Mouse (Mus musculus) hindbrain, embryonic 12.5 days (tissue): ENCODE measurements around the gene Abcg3. TPM values are rescaled to one million over a fixed set of nuclear protein-coding genes. Genes with fewer than 3 reads are reported as not detected.
"Not testable (repeated sequence)": the region's sequence is repeated elsewhere in the genome, so short reads cannot be mapped to it uniquely, and the experiment has no call there.

ENCODE experiments used
- ATAC-seq: fragments of 200-750 bp; cut with Nextera tagmentation; 2 replicates; pipeline ENCODE4 v1.8.0; 2017; ENCODE audit warnings: moderate TSS enrichment; ENCODE audit not compliant: low FRiP score
- H3K27ac ChIP-seq: fragments of 300-500 bp; sonication (generic); 2 replicates; pipeline ENCODE4 v1.5.1; 2016; ENCODE audit warnings: mild to moderate bottlenecking
- H3K27me3 ChIP-seq: fragments of 300-500 bp; sonication (generic); 2 replicates; pipeline ENCODE4 v1.6.1; 2016; ENCODE audit warnings: mild to moderate bottlenecking
- H3K36me3 ChIP-seq: fragments of 300-500 bp; sonication (generic); 2 replicates; pipeline ENCODE4 v1.6.1; 2016; ENCODE audit warnings: mild to moderate bottlenecking
- H3K4me1 ChIP-seq: fragments of 300-500 bp; sonication (generic); 2 replicates; pipeline ENCODE4 v1.6.1; 2016
- H3K4me2 ChIP-seq: fragments of 300-500 bp; sonication (generic); replicated peaks from 2 replicates; pipeline ENCODE4 v1.6.1; 2016; ENCODE audit warnings: mild to moderate bottlenecking
- H3K4me3 ChIP-seq: fragments of 300-500 bp; sonication (generic); 2 replicates; pipeline ENCODE4 v1.5.1; 2016; ENCODE audit warnings: mild to moderate bottlenecking
- H3K9ac ChIP-seq: fragments of 300-500 bp; sonication (generic); 2 replicates; pipeline ENCODE4 v1.6.1; 2016; ENCODE audit warnings: mild to moderate bottlenecking, moderate library complexity
- H3K9me3 ChIP-seq: fragments of 300-500 bp; sonication (generic); replicated peaks from 2 replicates; pipeline ENCODE4 v1.6.1; 2016; ENCODE audit warnings: mild to moderate bottlenecking
- WGBS: fragments of 180-500 bp; shearing (Covaris S2); methylation state at CpG from one replicate; pipeline ENCODE4 v1.1.7; 2016; 5-methylcytosine and 5-hydroxymethylcytosine counted together
- polyA plus RNA-seq: library from polyadenylated mRNA; unstranded; fragments of >200 nt; fragmentation: Nextera tagmentation; extraction: Ambion mirVana; gene quantifications from 2 replicates; pipeline ENCODE4 v1.2.1, GENCODE M21; 2016

Abcg3 gene
- polyA plus RNA-seq: 0.65 and 0.94 TPM in 2 replicates

DNA sequence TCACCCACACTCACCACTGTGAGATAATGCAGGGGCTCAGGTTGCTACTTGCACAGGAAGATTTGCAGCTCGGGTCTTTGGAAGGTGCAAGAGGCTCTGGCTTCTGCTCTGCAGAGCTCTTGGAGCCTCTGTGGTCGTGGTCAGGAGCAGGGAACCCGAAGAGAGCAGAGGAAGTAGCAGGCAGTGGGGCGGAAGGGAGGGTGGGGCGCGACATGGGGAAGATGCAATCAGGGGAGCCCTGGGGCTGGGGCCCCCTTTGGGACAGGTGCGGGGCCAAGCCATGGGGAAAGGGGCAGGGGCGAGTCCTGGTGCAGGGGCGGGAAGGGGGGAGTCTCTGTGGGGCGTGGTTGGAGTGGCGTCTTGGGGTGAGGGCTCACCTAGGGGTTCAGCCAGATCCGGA, at the start of gene Abcg3:
Abcg3 (minus strand) TSS at position 184 of the 400 bp plus-strand sequence.
- no peak within 1 kb of the TSS for H3K4me2 ChIP-seq
- no peak for ATAC-seq
- no peak within 1 kb of the TSS for H3K4me3 ChIP-seq

DNA sequence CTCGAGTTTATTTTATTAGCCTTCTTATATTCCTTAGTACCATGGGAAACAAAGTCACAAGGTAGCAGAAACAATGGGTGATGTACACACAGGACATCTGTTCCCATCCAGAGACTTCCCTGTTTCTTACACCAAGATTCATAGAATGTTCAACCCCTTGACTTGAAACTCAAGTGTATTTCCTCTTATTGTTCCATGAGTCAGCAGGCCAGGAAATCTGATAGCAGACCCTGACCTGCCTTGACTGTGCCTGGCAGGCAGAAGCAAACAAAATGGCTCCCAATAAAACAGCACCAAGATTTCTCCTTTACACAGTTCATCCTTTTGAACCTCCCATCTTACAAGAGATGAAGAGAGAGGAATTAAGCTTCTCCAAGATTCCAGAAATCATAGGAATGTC, 30.0 kb upstream of the Abcg3 start:
- no peaks in the 10 kb centered on the region for H3K9me3 ChIP-seq
- no peaks in the 10 kb centered on the region for H3K4me1 ChIP-seq
- no peak for ATAC-seq
- 88% methylated on average over 1 of the region's 1 CpGs for WGBS
- H3K4me3 ChIP-seq: no peak overlapping the region
- H3K4me2 ChIP-seq: no peak overlapping the region
- no peaks in the 10 kb centered on the region for H3K36me3 ChIP-seq
- no peaks in the 10 kb centered on the region for H3K27me3 ChIP-seq
- H3K27ac ChIP-seq: no peak overlapping the region
- no peak overlapping the region for H3K9ac ChIP-seq

More for the DNA sequence above, at the start of gene Abcg3:
- WGBS: 37% methylated on average over 12 of the region's 12 CpGs
- Histone ChIP-seq H3K4me1 (no peaks in the 10 kb centered on the region), H3K27ac (no peak within 1 kb of the TSS), H3K9me3 (no peaks in the 10 kb centered on the region), H3K27me3 (no peaks in the 10 kb centered on the region), H3K9ac (no peak within 1 kb of the TSS), H3K36me3 (no peaks in the 10 kb centered on the region)

DNA sequence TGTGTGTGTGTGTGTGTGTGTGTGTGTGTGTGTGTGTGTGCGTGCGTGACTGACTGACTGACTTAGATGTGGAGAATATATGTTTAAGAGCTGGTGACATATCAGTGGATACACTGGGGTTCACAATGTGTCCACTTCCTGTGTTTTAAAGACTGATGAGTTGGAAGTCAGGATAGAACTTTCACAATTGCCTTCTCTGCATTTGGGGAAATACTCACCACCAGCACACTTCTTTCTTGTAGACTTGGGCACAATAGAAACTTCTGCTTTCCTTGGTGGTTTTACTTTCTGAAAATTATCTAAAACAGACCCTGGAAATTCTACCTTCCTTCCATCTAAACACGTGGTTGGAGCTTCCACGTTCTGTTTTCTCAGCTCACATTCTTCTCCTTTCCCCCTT, 29.1 kb upstream of the Abcg3 start:
- no peak for ATAC-seq
- H3K4me3 ChIP-seq: no peak overlapping the region
- no peak overlapping the region for H3K4me2 ChIP-seq
- no peaks in the 10 kb centered on the region for H3K4me1 ChIP-seq
- H3K27me3 ChIP-seq: no peaks in the 10 kb centered on the region
- no peak overlapping the region for H3K27ac ChIP-seq
- no peak overlapping the region for H3K9ac ChIP-seq
- WGBS: 91% methylated on average over 4 of the region's 4 CpGs
- H3K36me3 ChIP-seq: no peaks in the 10 kb centered on the region
- no peaks in the 10 kb centered on the region for H3K9me3 ChIP-seq

DNA sequence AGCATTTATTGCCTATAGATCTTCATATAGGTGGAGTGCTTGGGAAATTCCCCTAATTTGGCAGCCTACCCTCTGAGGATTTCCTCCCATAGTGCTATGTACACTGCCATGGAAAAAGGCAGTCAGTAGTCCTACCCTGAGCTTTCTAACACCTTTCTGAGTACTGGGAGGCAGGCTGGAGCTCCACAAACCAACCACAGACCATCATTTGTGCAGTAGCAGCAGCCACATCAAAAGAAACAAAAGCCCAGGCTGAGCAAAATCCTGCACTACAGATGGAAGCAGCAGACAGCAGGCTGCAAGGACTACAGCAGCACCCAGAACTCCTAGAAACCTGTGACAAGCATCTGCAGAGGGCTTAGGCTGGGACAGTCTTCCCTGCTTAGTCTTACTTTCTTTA, 27.9 kb upstream of the Abcg3 start:
- Histone ChIP-seq H3K36me3 (no peaks in the 10 kb centered on the region), H3K27ac (no peak overlapping the region)

DNA sequence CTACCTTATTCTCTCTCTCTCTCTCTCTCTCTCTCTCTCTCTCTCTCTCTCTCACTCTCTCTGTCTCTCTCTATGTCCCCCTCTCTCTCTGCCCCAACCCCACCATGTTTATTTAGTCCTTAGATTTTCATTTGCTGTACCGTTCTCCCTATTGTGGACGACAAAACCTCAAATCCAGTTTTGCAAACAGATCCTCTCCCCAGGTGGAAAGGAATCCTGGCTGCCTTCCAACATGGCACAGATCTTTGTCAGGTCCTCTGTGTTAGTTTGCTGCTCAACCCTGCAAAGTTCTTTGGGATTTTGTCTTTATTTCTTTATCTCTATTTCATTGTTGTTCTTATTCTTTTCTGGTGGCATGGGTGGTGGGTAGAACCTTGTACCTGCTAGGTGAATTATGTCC, 6.9 kb upstream of the Abcg3 start:
- H3K9me3 ChIP-seq: no peaks in the 10 kb centered on the region
- no peak overlapping the region for H3K9ac ChIP-seq
- no peak for ATAC-seq
- no peak overlapping the region for H3K4me2 ChIP-seq
- no peaks in the 10 kb centered on the region for H3K36me3 ChIP-seq
- WGBS: 85% methylated on average over 2 of the region's 2 CpGs
- H3K27ac ChIP-seq: no peak overlapping the region
- no peaks in the 10 kb centered on the region for H3K27me3 ChIP-seq
- no peaks in the 10 kb centered on the region for H3K4me1 ChIP-seq
- H3K4me3 ChIP-seq: no peak overlapping the region

More for the DNA sequence above, 27.9 kb upstream of the Abcg3 start:
- Histone ChIP-seq H3K4me1 (no peaks in the 10 kb centered on the region), H3K4me3 (no peak overlapping the region), H3K27me3 (no peaks in the 10 kb centered on the region), H3K4me2 (no peak overlapping the region), H3K9ac (no peak overlapping the region), H3K9me3 (no peaks in the 10 kb centered on the region)
- no peak for ATAC-seq

DNA sequence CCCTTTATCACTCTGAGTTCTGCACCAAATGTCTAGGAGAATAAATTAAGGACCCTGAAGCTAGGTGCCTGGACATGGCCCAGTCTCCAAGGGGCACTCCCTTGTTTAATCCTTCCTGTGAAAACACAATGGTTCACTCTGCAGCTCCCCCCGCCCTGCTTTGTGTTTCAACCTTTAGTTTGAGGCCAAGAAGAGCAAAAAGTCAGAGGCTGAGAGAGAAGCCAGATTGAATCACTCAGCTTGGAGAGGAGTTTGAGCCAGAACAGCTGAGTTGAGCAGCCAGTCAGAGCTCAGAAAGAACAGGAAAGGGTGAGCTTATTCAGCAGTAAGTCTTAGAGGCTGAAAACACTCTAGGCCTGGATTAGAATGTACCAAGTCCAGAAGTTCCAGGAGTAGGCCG, 5.5 kb upstream of the Abcg3 start:
- H3K9me3 ChIP-seq: no peaks in the 10 kb centered on the region
- H3K4me1 ChIP-seq: no peaks in the 10 kb centered on the region
- H3K4me3 ChIP-seq: no peak overlapping the region
- no peaks in the 10 kb centered on the region for H3K27me3 ChIP-seq
- no peak for ATAC-seq
- no peak overlapping the region for H3K27ac ChIP-seq
- WGBS: 63% methylated on average over 2 of the region's 2 CpGs
- no peak overlapping the region for H3K9ac ChIP-seq
- no peak overlapping the region for H3K4me2 ChIP-seq
- no peaks in the 10 kb centered on the region for H3K36me3 ChIP-seq

DNA sequence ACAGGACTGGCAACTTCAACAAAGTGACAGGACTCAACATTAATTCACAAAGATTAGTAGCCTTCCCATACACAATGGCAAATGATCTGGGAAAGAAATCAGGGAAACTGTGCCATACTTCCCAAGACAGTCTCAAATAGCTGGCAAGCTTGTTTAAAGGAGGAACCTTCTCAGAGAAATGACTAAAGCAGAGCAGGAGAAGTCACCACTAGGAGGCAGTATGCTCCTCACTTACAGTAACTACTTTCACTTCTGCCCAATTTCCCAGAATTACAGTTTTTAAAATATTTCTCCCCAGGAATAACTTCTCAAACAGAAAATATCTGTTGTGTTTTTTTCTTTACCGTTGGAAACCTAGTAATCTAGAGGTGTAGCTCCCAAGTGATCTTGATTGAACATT, 4.2 kb upstream of the Abcg3 start:
- Histone ChIP-seq H3K4me3 (no peak overlapping the region), H3K27me3 (no peaks in the 10 kb centered on the region), H3K4me2 (no peak overlapping the region), H3K36me3 (no peaks in the 10 kb centered on the region), H3K4me1 (no peaks in the 10 kb centered on the region), H3K27ac (no peak overlapping the region), H3K9ac (no peak overlapping the region), H3K9me3 (no peaks in the 10 kb centered on the region)
- ATAC-seq: no peak
- WGBS: 60% methylated on average over 1 of the region's 1 CpGs

DNA sequence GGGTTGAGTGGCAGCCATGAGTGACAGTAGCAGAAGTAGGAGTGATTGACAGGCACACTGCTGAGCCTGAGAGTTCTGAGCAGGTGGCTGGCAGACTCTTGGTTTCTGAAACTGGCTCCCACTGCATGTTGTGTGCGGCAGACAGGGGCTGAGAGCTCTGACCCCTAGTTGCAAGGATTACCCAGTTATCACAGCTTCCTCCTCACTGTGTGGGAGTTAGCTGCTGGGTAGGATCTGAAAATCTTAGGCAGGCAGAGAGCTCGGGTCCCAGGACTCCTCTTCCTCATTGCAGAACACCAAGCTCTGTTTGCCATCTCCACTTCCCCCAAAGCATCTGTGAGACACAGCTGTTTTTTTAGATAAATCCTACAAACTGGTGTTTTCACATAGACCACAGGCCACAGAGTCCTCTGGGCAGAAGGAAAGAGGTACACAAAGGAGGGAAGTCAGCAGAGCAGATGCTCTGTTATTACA, 3.4 kb downstream of the Abcg3 start:
- no peak for ATAC-seq
- WGBS: 61% methylated on average over 2 of the region's 2 CpGs

DNA sequence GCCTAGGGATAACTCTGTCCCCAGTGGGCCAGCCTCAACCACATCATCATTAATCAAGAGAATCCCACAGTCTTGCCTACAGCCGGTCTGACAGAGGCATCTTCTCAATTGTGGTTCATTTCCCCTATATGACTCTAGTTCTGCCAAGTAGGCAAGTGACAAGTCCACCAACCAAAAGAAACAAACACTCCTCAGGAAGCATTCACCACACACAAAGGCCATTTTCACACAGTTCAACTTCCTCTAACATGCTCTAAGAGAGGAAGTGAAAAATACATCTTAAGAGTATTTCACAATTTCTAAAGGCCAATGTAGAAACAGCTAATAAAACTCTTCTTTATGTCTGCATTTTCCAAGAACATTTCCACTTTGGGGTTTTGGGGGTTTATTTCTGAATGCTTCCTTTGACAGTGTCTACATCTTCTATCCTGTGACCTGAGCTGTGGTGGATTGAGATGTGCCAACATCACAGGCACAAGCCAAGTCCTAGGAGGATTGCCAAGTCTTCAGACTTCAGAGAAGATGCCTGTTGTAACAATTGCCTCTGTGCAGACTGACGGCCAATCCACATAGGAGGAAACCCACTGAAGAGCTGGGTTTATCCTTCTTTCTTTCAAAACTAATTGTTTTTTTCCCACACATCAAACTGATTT, 24.3 kb downstream of the Abcg3 start:
- Histone ChIP-seq H3K4me2 (no peak overlapping the region), H3K27me3 (no peaks in the 10 kb centered on the region), H3K4me3 (no peak overlapping the region), H3K9me3 (no peaks in the 10 kb centered on the region), H3K36me3 (no peaks in the 10 kb centered on the region), H3K4me1 (no peaks in the 10 kb centered on the region), H3K27ac (no peak overlapping the region), H3K9ac (no peak overlapping the region)
- ATAC-seq: no peak
- WGBS: 80% methylated on average over 2 of the region's 2 CpGs

More for the DNA sequence above, 3.4 kb downstream of the Abcg3 start:
- H3K9ac ChIP-seq: no peak overlapping the region
- H3K4me1 ChIP-seq: no peaks in the 10 kb centered on the region
- no peak overlapping the region for H3K27ac ChIP-seq
- no peaks in the 10 kb centered on the region for H3K27me3 ChIP-seq
- no peaks in the 10 kb centered on the region for H3K36me3 ChIP-seq
- no peak overlapping the region for H3K4me3 ChIP-seq
- no peaks in the 10 kb centered on the region for H3K9me3 ChIP-seq
- no peak overlapping the region for H3K4me2 ChIP-seq

DNA sequence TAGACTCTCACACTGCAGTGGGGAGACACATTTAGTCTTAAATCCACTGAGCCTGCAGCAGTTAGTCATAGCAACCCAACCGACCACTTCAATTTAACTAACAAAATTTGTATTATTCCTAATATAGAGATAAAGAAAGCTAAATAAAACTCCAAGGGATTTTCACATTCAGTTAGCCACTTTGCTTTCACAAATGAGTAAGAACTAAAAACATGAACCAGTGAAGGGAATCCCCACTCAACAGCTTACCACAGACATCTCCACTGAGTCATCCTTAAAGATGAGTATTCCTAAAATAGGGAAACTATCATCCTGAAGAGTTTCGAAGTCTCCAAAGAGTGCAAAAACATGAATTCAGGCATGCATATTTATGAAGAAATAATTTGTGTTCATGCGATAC, 27.3 kb downstream of the Abcg3 start:
- Histone ChIP-seq H3K27ac (no peak overlapping the region), H3K4me3 (no peak overlapping the region), H3K9me3 (no peaks in the 10 kb centered on the region), H3K4me2 (no peak overlapping the region), H3K27me3 (no peaks in the 10 kb centered on the region), H3K9ac (no peak overlapping the region), H3K4me1 (no peaks in the 10 kb centered on the region), H3K36me3 (no peaks in the 10 kb centered on the region)
- 87% methylated on average over 3 of the region's 3 CpGs for WGBS
- ATAC-seq: no peak

DNA sequence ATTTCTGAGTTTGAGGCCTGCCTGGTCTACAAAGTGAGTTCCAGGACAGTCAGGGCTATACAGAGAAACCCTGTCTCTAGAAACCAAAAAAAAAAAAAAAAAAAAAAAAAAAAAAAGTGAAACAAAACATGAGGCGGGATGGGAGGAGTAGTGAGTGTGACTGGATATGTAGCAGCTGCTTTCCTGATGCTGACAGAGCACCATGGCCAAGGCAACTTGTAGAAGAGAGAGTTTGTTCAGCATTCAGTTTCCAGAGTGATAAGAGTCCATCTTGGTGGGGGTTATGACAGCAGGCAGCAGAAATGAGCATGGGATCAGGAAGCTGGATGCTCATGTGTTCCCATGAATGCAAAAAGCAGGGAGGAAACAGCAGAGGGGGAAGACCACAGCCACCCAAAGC, 35.6 kb downstream of the Abcg3 start:
- ATAC-seq: no peak
- Histone ChIP-seq H3K27ac (no peak overlapping the region), H3K36me3 (no peaks in the 10 kb centered on the region), H3K9me3 (no peaks in the 10 kb centered on the region; the same call in 1 of the 2 replicates), H3K9ac (no peak overlapping the region), H3K27me3 (no peaks in the 10 kb centered on the region), H3K4me1 (no peaks in the 10 kb centered on the region), H3K4me3 (no peak overlapping the region), H3K4me2 (no peak overlapping the region)
- 88% methylated on average over 1 of the region's 1 CpGs for WGBS

DNA sequence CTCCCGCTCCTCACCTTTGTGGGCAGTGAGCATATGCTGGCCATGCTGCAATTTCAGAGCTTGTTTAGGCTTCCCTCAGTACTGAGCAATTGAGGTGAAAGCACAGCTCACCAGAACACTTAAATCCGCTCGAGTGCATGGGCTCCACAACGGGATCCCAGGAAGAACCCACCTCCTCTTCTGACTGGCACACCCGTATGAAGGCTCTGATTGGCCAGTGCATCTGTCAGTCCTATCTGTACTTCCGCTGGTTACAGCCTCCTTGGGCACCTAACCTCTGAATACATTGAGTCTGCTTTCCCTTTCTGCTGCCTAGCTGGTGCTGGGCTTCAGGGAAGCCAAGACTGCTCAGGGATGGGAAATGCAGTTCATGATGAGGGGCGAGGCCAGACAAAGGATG, 48.4 kb downstream of the Abcg3 start:
- no peak overlapping the region for H3K9ac ChIP-seq

DNA sequence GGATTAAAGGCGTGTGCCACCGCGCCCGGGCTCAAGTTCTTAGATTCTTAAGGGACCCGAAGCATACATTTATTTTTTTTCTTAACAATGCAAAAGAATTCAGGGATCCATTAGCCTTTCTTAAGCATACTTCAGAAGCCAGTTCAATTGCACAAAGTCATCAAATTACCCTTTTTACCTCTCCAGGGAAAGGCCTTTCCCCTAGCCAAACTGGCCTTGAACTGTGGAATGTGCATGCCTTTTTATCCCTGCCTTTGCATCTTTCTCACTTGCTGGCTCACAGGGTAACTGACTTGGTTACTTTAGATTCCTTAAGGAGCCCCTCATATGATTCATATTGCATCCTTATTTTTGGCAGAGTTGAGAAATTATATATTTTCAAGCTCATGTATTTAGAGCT, 76.0 kb downstream of the Abcg3 start:
- not testable (repeated sequence) for H3K27me3 ChIP-seq, H3K27ac ChIP-seq, ATAC-seq, H3K4me3 ChIP-seq, H3K4me2 ChIP-seq, H3K9ac ChIP-seq, H3K4me1 ChIP-seq, H3K9me3 ChIP-seq, H3K36me3 ChIP-seq
- WGBS: 81% methylated on average over 5 of the region's 5 CpGs

More for the DNA sequence above, 48.4 kb downstream of the Abcg3 start:
- no peak overlapping the region for H3K27ac ChIP-seq
- H3K4me2 ChIP-seq: no peak overlapping the region
- H3K4me3 ChIP-seq: no peak overlapping the region
- H3K36me3 ChIP-seq: no peaks in the 10 kb centered on the region
- ATAC-seq: no peak
- no peaks in the 10 kb centered on the region for H3K4me1 ChIP-seq
- H3K27me3 ChIP-seq: no peaks in the 10 kb centered on the region
- 0 out of 2 replicates have a peak, but pooled peaks cover 4% of the 10 kb centered on the region for H3K9me3 ChIP-seq
- WGBS: 85% methylated on average over 7 of the region's 7 CpGs
